25 mouse cellular contexts compared by ENCODE assay signal in the genomic region with DNA sequence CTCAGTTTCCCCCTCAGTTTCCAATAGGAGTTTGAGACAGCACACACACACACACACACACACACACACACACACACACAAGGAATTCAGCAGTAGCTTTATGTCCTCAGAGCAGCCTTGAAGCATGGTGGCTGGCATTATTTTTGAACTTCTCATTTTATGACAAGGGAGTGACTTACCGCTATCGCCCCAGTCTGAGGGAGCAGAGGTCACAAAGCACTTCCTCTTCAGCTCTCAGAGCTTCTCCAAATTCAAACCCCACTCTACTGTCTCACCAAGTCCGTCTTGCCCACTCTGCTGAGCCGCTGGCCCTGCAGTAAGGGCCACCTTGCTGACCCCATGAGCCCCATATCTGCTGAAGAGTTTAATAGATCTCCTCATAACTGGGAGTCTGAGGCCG. TPM values are rescaled to one million over a fixed set of nuclear protein-coding genes. Genes with fewer than 3 reads are reported as not detected.
A peak's percentile ranks its signal among the peaks of the same experiment; 100 is the strongest.
DNase-seq lines count a peak whose midpoint lies in the region; ATAC-seq lines count a peak whose summit lies in the region.
"Had no signal": no experiment of that assay in that cellular context is flagged by ENCODE, and none has a peak within 500 bp of the region (broad histone marks: within the 10 kb centered on the region; RNA-seq: fewer than 3 reads in every experiment).

No protein-coding gene starts in this region.

- H3K27ac ChIP-seq in liver, embryonic 16.5 days (ENCODE audit: low read length): no peak overlapping the region
- no peak overlapping the region for H3K27ac ChIP-seq in hindbrain, embryonic 13.5 days
- H3K27ac ChIP-seq: forebrain, embryonic 15.5 days; heart, embryonic 13.5 days; left cerebral cortex, adult 2 months; limb, embryonic 12.5 days; lung, embryonic 15.5 days; stomach, postnatal 0 days had no signal

- H3K4me3 ChIP-seq in liver, embryonic 16.5 days (ENCODE audit: low read depth, low read length): no peak overlapping the region
- no peak overlapping the region for H3K4me3 ChIP-seq in hindbrain, embryonic 13.5 days
- H3K4me3 ChIP-seq: erythroblast, embryonic 14.5 days; forebrain, embryonic 15.5 days; heart, embryonic 13.5 days; left cerebral cortex, adult 2 months; limb, embryonic 12.5 days; lung, embryonic 15.5 days had no signal

- no peak for DNase-seq in liver
- DNase-seq in B cell, adult 2 months: peak; percentile 10 to 32
- peak; percentile 22 to 49 for DNase-seq in monocyte, adult 2 months (ENCODE audit: low read depth in 1 of 2, low spot score in 2 of 2)
- DNase-seq in adrenal gland, postnatal 36 days: no peak
- DNase-seq: cerebellum, adult 11-12 months; cerebellum, postnatal 36 days; heart, adult 11 months; heart, postnatal 36 days; retina, postnatal 1 day; right cerebral cortex, postnatal 4 days had no signal

- no peaks in the 10 kb centered on the region for H3K36me3 ChIP-seq in liver, embryonic 16.5 days (ENCODE audit: control insufficient read depth, insufficient read depth)
- no peaks in the 10 kb centered on the region for H3K36me3 ChIP-seq in hindbrain, embryonic 13.5 days
- H3K36me3 ChIP-seq: forebrain, embryonic 15.5 days; heart, embryonic 13.5 days; limb, embryonic 12.5 days; lung, embryonic 15.5 days had no signal

- H3K9ac ChIP-seq in liver, embryonic 16.5 days (ENCODE audit: low read depth, low read length): no peak overlapping the region
- no peak overlapping the region for H3K9ac ChIP-seq in hindbrain, embryonic 13.5 days
- H3K9ac ChIP-seq: forebrain, embryonic 15.5 days; heart, embryonic 13.5 days; limb, embryonic 12.5 days; lung, embryonic 15.5 days had no signal

- 0 out of 2 replicates have a peak, but pooled peaks have one; percentile 19 for ATAC-seq in liver, embryonic 16.5 days (ENCODE audit: low read depth)
- ATAC-seq in hematopoietic stem cell, adult 5-6 weeks (replicated peaks in 1 of 2; ENCODE audit: insufficient read depth in 1 of 2, low FRiP score in 2 of 2, low TSS enrichment in 1 of 2, low read depth in 1 of 2, poor library complexity in 2 of 2, severe bottlenecking in 2 of 2): peak; percentile 85 to 96
- ATAC-seq in cerebellum, adult (ENCODE audit: insufficient number of reproducible peaks, low FRiP score, low TSS enrichment): no peak
- no peak for ATAC-seq in hindbrain, embryonic 13.5 days (ENCODE audit: low FRiP score)
- ATAC-seq: forebrain, embryonic 15.5 days had no signal

- 15% methylated on average over 5 of the region's 5 CpGs for WGBS in liver, embryonic 16.5 days (ENCODE audit: insufficient replicate concordance)
- 83% methylated on average over 5 of the region's 5 CpGs for WGBS in hindbrain, embryonic 13.5 days

- H3K9me3 ChIP-seq in liver, embryonic 16.5 days (replicated peaks; ENCODE audit: control insufficient read depth, low read length): no peaks in the 10 kb centered on the region
- no peaks in the 10 kb centered on the region for H3K9me3 ChIP-seq in hindbrain, embryonic 13.5 days
- H3K9me3 ChIP-seq: forebrain, embryonic 15.5 days; heart, embryonic 13.5 days; limb, embryonic 12.5 days; lung, embryonic 15.5 days had no signal

- no peaks in the 10 kb centered on the region; the same call in 1 of the 2 replicates for H3K4me1 ChIP-seq in liver, embryonic 16.5 days (ENCODE audit: control insufficient read depth, low read depth, low read length)
- H3K4me1 ChIP-seq in hindbrain, embryonic 13.5 days (replicated peaks): no peaks in the 10 kb centered on the region
- H3K4me1 ChIP-seq: forebrain, embryonic 15.5 days; heart, embryonic 13.5 days; limb, embryonic 12.5 days; lung, embryonic 15.5 days had no signal

- no peaks in the 10 kb centered on the region for H3K27me3 ChIP-seq in liver, embryonic 16.5 days (ENCODE audit: control insufficient read depth, insufficient read depth, low read depth, low read length)
- H3K27me3 ChIP-seq in hindbrain, embryonic 13.5 days: no peaks in the 10 kb centered on the region
- H3K27me3 ChIP-seq: forebrain, embryonic 15.5 days; limb, embryonic 12.5 days; lung, embryonic 15.5 days had no signal

- H3K4me2 ChIP-seq in liver, embryonic 16.5 days (ENCODE audit: low read depth, low read length): no peak overlapping the region
- H3K4me2 ChIP-seq in hindbrain, embryonic 13.5 days: no peak overlapping the region
- H3K4me2 ChIP-seq: forebrain, embryonic 15.5 days; heart, embryonic 13.5 days; limb, embryonic 12.5 days; lung, embryonic 15.5 days; midbrain, embryonic 11.5 days had no signal

RNA-seq across cellular contexts. Expression of a gene that starts 1.6 kb away (rescaled TPM):
- polyA plus RNA-seq in liver, embryonic 16.5 days (2015; fragmentation: Nextera tagmentation; extraction: Ambion mirVana): not detected in 2 replicates
- not detected in 2 replicates for total RNA-seq in hematopoietic stem cell, adult 5-6 weeks (2017)
- total RNA-seq in adrenal gland, postnatal 36 days (2021): 1 to 10 TPM in 1 of 2 experiments, under 1 TPM in 1; 0.79 to 1.6 TPM
- not detected in 2 replicates for polyA plus RNA-seq in hindbrain, embryonic 13.5 days (2015; fragmentation: Nextera tagmentation; extraction: Ambion mirVana)
- total RNA-seq: heart, postnatal 36 days; left cerebral cortex, adult 2 months had no signal
- polyA plus RNA-seq: erythroblast, embryonic 14.5 days; forebrain, embryonic 15.5 days; heart, embryonic 13.5 days; kidney, embryonic 14.5 days; lung, embryonic 15.5 days; midbrain, embryonic 11.5 days; stomach, postnatal 0 days had no signal

RNA-seq across cellular contexts. Expression of a gene that starts 33.8 kb away (rescaled TPM):
- polyA plus RNA-seq in liver, embryonic 16.5 days (2015; fragmentation: Nextera tagmentation; extraction: Ambion mirVana): 616 and 624 TPM in 2 replicates
- 133 and 179 TPM in 2 replicates for total RNA-seq in hematopoietic stem cell, adult 5-6 weeks (2017)
- total RNA-seq in adrenal gland, postnatal 36 days (2021): 100 to 1,000 TPM; 468 to 482 TPM
- polyA plus RNA-seq in hindbrain, embryonic 13.5 days (2015; fragmentation: Nextera tagmentation; extraction: Ambion mirVana): 1,025 and 1,119 TPM in 2 replicates

RNA-seq across cellular contexts. Expression of a gene that starts 53.9 kb away (rescaled TPM):
- polyA plus RNA-seq in liver, embryonic 16.5 days (2015; fragmentation: Nextera tagmentation; extraction: Ambion mirVana): 0.12 TPM in 1 of 2 replicates, not detected in the other
- total RNA-seq in hematopoietic stem cell, adult 5-6 weeks (2017): not detected in 2 replicates
- total RNA-seq in adrenal gland, postnatal 36 days (2021): not detected
- not detected in 2 replicates for polyA plus RNA-seq in hindbrain, embryonic 13.5 days (2015; fragmentation: Nextera tagmentation; extraction: Ambion mirVana)
- total RNA-seq: heart, postnatal 36 days; left cerebral cortex, adult 2 months had no signal
- polyA plus RNA-seq: C2C12; embryonic facial prominence, embryonic 11.5 days; erythroblast, embryonic 14.5 days; forebrain, embryonic 15.5 days; heart, embryonic 13.5 days; kidney, embryonic 14.5 days; limb, embryonic 12.5 days; lung, embryonic 15.5 days; midbrain, embryonic 11.5 days; stomach, postnatal 0 days had no signal

Comparison
In these comparisons a context has a peak if more than half of its experiments do, and no peak if none do; other contexts are left out.
1. ATAC-seq: peak in liver, embryonic 16.5 days (single experiment) and hematopoietic stem cell, adult 5-6 weeks (2 of 2); none in cerebellum, adult (single experiment) and hindbrain, embryonic 13.5 days (single experiment).
2. DNase-seq: peak in B cell, adult 2 months (2 of 2) and monocyte, adult 2 months (2 of 2); none in liver (single experiment) and adrenal gland, postnatal 36 days (0 of 2).